Mouse (Mus musculus) lung, postnatal 14 days (tissue): ENCODE measurements around the gene Gtf2a1l.

Source experiments
- DNase-seq: peaks from one replicate; pipeline ENCODE4 v3.0.0; 2021

Gene Gtf2a1l

GRCm38 (mm10) chr17:88658510-88658909, 9.9 kb upstream of the Gtf2a1l start:
- DNase-seq = no peak

DNA sequence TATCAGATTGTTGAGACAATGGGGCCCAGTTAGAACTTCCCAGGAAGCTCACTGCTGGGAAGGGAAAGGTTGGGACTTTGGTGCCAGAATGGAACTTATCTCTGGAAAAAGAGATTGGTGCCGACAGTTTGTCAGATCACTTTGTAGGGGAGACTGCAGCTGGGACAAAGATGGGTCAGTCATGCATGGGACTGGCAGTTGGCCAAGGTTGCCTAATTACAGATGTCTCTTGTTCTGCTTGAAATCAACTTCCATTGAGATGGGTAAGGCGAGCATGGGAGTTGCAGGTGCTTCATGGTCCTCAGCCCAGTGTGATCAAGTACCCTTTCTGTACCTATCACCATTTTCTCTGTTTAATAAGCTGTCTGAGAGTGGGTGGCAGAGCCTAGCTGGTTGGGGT, 2.4 kb upstream of the Gtf2a1l start:
- DNase-seq = no peak

GRCm38 (mm10) chr17:88669921-88670320, 1.5 kb downstream of the Gtf2a1l start:
- no peak for DNase-seq

- DNase-seq = no peak
Observed at GRCm38 (mm10) chr17:88670800-88671199, 2.3 kb downstream of the Gtf2a1l start.

DNA sequence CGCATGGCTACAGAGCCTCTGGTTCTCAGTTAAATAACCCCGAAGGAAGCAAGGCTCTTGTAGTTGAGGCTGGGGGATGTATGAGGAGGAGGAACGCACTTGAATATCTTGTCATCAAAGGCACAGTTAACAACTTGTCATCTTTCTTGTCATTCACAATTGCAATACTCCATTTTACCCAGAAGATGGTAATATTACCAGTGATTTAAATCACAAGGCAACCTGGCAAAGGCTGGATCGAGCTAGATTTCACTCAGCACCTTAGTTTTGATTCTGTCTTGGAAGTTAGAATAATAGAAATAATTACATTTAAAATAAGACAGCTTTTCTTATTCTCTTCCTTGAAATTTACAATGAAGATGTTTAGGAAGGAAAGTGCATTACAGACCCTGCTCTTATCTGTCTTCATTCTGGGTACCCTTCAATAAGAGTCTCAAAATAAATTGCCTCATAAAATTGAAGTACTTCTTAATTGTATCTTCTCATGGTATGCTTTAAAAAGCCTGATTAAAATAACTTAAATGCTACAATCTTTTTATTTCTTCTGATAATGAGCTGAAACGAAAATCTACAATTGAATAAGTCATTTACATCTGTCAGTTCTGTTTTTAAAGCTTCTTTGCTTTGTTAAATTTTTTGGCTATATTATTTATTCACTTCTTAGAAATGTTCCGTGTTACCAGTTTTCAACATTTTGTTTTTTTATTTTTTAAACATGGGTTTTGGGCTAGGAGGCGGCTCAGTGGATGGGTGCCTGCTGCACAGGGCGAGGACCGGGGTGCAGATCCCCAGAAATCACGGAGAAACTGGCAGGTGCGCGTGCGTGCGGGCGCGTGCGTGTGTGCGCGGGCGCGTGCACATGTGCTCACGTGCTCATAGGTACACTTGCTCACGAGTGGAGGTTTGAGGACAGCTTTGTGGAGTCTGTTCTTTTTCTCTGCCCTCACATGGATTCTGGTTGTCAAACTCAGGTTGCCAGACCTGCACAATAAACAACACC, 7.2 kb downstream of the Gtf2a1l start:
- DNase-seq = no peak

GRCm38 (mm10) chr17:88688226-88688625, 19.8 kb downstream of the Gtf2a1l start:
- no peak for DNase-seq

DNA sequence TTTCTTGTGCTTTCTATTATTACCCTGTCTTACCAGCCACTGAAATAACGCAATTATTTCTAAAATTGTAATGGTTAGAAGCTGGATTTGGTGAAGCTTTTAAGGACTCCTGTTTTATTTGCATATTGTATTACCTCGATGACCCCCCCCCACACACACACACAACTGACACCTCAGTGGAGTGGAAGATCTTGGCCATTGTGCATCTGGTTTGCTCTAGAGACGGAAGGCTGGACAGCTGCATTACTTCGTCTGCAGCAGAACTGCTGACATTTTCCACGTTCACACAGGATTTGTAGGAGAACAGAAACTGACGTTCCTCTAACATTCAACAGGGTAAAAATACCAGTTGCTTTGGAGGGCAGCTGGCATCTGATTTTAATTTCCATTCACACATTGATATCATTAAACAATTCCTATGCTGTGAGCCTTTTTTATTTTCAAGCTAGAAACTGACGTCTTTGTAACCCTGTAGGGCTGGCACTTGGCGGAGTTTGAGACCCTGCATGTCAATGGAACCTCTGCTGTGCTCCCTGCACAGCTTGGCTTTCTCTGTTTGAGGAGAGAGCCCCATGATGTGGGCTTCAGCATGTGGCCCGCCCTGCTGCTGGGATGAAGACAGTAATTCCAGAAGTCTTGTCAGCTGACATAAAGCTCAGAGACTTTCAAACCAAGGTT, 28.3 kb downstream of the Gtf2a1l start:
- no peak for DNase-seq

GRCm38 (mm10) chr17:88700901-88701300, 32.4 kb downstream of the Gtf2a1l start:
- no peak for DNase-seq

- DNase-seq = no peak
Observed at GRCm38 (mm10) chr17:88702345-88702744, 33.9 kb downstream of the Gtf2a1l start.

DNA sequence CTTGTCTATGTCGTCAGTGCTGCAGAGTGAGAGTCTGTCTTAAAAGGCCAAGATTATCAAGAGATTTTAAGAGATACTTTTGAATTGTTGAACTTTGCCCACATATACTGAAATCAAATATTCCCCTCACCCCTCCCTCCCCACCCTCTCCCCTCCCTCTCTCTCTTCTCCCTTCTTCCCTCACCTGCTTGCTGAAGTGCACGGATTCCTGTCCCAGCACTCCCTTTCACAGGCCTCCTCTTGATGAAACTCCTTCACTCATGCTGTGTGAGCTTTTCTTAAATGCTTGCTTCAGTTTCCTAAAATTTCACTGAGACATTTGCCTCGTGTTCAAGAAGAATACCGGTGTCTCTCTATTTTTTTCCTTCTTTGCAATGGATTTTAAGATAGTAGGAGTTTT, 34.7 kb downstream of the Gtf2a1l start:
- no peak for DNase-seq

GRCm38 (mm10) chr17:88706231-88706649, 37.8 kb downstream of the Gtf2a1l start:
- DNase-seq = no peak

GRCm38 (mm10) chr17:88749646-88750045, 81.2 kb downstream of the Gtf2a1l start:
- no peak for DNase-seq

DNA sequence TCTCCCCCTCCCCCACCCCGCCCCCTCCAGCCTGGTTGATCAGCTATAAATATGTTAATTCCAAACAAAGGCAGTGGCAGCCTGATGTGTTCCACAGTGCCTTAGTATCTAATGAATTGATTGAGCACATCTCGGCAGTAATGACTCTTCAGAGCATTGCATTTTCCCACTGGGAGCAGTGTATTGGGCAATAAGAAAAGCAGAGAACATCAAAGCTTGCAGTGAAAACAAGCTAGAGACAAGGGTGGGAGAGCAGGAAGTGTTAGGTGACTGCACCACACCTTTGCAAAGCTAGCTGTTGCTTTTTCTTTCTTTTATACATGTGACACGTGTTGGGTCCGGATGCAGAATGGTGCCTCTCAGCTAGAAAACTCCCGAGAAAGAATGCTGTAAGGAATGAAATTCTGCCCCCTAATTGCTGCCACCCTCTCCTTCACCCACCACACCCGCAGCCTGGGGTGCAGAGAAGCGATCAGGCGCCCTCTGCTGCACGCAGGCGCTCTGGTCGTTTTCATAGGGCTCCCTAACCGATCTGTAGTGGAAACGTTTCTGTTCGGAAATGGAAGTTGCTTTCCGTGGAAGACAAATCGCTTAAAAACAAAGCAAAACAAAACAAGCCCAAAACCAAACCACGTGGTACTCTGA, 84.5 kb downstream of the Gtf2a1l start:
- DNase-seq = peak; percentile 35

- DNase-seq = no peak
Observed at GRCm38 (mm10) chr17:88753472-88753857, 85.0 kb downstream of the Gtf2a1l start.

GRCm38 (mm10) chr17:88755776-88756175, 87.3 kb downstream of the Gtf2a1l start:
- DNase-seq = no peak

GRCm38 (mm10) chr17:88758003-88758437, 89.6 kb downstream of the Gtf2a1l start:
- no peak for DNase-seq

- DNase-seq = no peak
Observed at GRCm38 (mm10) chr17:88763396-88764135, 95.1 kb downstream of the Gtf2a1l start.

- DNase-seq = no peak
Observed at GRCm38 (mm10) chr17:88764136-88764485, 95.7 kb downstream of the Gtf2a1l start.
